Mouse (Mus musculus) midbrain, embryonic 12.5 days (tissue): ENCODE results near the gene Olfr222. TPM values are rescaled to one million over a fixed set of nuclear protein-coding genes. Genes with fewer than 3 reads are reported as not detected.
"Not testable (repeated sequence)": the region's sequence is repeated elsewhere in the genome, so short reads cannot be mapped to it uniquely, and the experiment has no call there.

Experiments
- ATAC-seq: fragments of 200-750 bp; cut with Nextera tagmentation; 2 replicates; pipeline ENCODE4 v1.8.0; 2017; ENCODE audit warnings: low read depth, moderate TSS enrichment, moderate library complexity; ENCODE audit not compliant: low FRiP score
- H3K27ac ChIP-seq: fragments of 300-500 bp; sonication (generic); replicated peaks from 2 replicates; pipeline ENCODE4 v1.5.1; 2016; ENCODE audit warnings: mild to moderate bottlenecking
- H3K27me3 ChIP-seq: fragments of 300-500 bp; sonication (generic); 2 replicates; pipeline ENCODE4 v1.6.1; 2016; ENCODE audit warnings: mild to moderate bottlenecking
- H3K36me3 ChIP-seq: fragments of 300-500 bp; sonication (generic); 2 replicates; pipeline ENCODE4 v1.6.1; 2016
- H3K4me1 ChIP-seq: fragments of 300-500 bp; sonication (generic); 2 replicates; pipeline ENCODE4 v1.6.1; 2016
- H3K4me2 ChIP-seq: fragments of 300-500 bp; sonication (generic); replicated peaks from 2 replicates; pipeline ENCODE4 v1.6.1; 2016; ENCODE audit warnings: mild to moderate bottlenecking, moderate library complexity
- H3K4me3 ChIP-seq: fragments of 300-500 bp; sonication (generic); 2 replicates; pipeline ENCODE4 v1.5.1; 2016; ENCODE audit warnings: mild to moderate bottlenecking
- H3K9ac ChIP-seq: fragments of 300-500 bp; sonication (generic); replicated peaks from 2 replicates; pipeline ENCODE4 v1.6.1; 2016; ENCODE audit warnings: mild to moderate bottlenecking, moderate library complexity
- H3K9me3 ChIP-seq: fragments of 300-500 bp; sonication (generic); 2 replicates; pipeline ENCODE4 v1.6.1; 2016; ENCODE audit warnings: mild to moderate bottlenecking
- WGBS: fragments of 180-500 bp; shearing (Covaris S2); methylation state at CpG from one replicate; pipeline ENCODE4 v1.1.7; 2016; 5-methylcytosine and 5-hydroxymethylcytosine counted together
- polyA plus RNA-seq: library from polyadenylated mRNA; unstranded; fragments of >200 nt; fragmentation: Nextera tagmentation; extraction: Ambion mirVana; gene quantifications from 2 replicates; pipeline ENCODE4 v1.2.1, GENCODE M21; 2016

Olfr222 gene
- not detected in 2 replicates for polyA plus RNA-seq

DNA sequence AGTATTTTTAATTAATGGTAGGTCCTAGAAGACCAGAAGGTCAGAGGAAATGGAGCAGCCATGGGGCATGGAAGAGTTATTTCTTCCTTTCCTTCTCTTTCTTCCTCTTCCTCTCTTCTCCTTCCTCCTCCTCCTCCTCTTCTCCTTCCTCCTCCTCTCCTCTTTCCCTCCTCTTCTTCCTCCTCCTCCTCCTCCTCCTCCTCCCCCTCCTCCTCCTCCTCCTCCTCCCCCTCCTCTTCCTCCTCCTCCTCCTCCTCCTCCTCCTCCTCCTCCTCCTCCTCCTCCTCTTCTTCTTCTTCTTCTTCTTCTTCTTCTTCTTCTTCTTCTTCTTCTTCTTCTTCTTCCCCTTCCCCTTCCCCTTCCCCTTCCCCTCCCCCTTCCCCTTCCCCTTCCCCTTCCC lies at the start of gene Olfr222:
Gene Olfr222 (minus strand): TSS at position 101 of the 400 bp plus-strand sequence.
- H3K4me2 ChIP-seq, H3K9me3 ChIP-seq, H3K4me3 ChIP-seq, H3K36me3 ChIP-seq, H3K9ac ChIP-seq, H3K27me3 ChIP-seq, H3K4me1 ChIP-seq, H3K27ac ChIP-seq, ATAC-seq: not testable (repeated sequence)

DNA sequence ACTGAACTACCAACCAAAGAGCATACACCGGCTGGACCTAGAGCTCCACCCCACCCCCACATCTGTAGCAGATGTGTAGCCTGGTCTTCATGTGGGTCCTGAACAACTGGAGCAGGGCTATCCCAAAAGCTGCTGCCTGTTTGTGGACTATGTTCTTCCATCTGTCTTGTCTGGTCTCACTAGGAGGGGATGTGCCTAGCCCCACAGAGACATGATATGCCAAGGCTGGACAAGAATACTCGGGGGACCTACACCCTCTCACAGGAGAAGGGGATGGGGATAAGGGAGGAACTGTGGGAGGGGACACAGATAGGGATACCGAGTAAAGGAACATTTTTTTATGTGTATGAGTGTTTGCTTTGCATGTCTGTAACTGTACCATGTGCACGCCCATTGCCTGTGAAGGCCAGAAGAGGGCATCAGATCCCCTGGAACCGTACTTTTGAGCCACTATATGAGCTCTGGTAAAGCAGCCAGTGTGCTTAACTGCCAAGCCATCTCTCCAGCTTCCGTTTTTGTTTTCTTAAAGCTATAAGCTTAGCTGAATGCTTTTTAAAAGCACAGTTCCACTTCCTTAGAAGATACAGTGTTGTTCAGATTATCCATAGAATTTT lies 48.1 kb upstream of the Olfr222 start:
- Histone ChIP-seq H3K27ac (no peak overlapping the region), H3K9me3 (no peaks in the 10 kb centered on the region), H3K36me3 (no peaks in the 10 kb centered on the region), H3K4me1 (no peaks in the 10 kb centered on the region), H3K4me2 (no peak overlapping the region), H3K4me3 (no peak overlapping the region), H3K27me3 (peaks cover 6% of the 10 kb centered on the region; the same call in 1 of the 2 replicates), H3K9ac (no peak overlapping the region)
- 44% methylated on average over 6 of the region's 6 CpGs for WGBS
- no peak for ATAC-seq

DNA sequence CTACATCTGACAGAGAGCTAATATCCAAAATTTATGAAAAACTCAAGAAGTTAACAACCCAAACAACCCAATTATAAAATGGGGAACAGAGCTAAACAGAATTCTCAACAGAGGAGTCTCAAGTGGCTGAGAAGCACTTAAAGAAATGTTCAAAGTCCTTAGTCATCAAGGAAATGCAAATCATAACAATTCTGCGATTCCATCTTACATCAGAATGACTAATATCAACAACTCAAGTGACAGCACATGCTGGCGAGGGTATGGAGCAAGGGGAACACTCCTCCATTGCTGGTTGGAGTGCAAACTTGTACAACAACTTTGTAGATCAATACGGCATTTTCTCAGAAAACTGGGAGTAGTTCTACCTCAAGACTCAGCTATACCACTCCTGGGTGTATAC lies 46.2 kb upstream of the Olfr222 start:
- H3K4me2 ChIP-seq, result no peak overlapping the region
- H3K27me3 ChIP-seq, result peaks cover 6% of the 10 kb centered on the region; the same call in 1 of the 2 replicates
- H3K9me3 ChIP-seq, result no peaks in the 10 kb centered on the region
- H3K27ac ChIP-seq, result no peak overlapping the region
- 79% methylated on average over 3 of the region's 3 CpGs for WGBS
- H3K9ac ChIP-seq, result no peak overlapping the region
- no peaks in the 10 kb centered on the region for H3K4me1 ChIP-seq
- no peak overlapping the region for H3K4me3 ChIP-seq
- no peaks in the 10 kb centered on the region for H3K36me3 ChIP-seq
- no peak for ATAC-seq

DNA sequence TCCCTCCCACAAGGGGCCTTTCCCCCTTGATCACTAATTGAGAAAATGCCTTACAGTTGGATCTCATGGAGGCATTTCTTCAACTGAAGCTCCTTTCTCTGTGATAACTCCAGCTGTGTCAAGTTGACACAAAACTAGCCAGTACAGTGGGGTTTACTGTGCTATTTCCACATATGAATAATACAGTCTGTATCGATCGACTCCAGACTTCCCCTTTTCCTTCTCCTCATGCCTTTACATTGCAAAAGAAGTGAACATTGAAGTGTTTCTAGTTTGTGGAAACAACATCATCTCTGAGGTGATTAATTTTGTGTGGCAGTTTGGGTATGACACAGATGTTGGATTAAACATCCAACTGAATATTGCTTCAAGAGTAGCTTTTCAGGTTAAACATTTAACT lies 41.0 kb upstream of the Olfr222 start:
- not testable (repeated sequence) for H3K27ac ChIP-seq, H3K27me3 ChIP-seq, H3K9ac ChIP-seq, H3K36me3 ChIP-seq, H3K4me3 ChIP-seq, H3K4me2 ChIP-seq, H3K4me1 ChIP-seq, H3K9me3 ChIP-seq, ATAC-seq
- 90% methylated on average over 2 of the region's 2 CpGs for WGBS

DNA sequence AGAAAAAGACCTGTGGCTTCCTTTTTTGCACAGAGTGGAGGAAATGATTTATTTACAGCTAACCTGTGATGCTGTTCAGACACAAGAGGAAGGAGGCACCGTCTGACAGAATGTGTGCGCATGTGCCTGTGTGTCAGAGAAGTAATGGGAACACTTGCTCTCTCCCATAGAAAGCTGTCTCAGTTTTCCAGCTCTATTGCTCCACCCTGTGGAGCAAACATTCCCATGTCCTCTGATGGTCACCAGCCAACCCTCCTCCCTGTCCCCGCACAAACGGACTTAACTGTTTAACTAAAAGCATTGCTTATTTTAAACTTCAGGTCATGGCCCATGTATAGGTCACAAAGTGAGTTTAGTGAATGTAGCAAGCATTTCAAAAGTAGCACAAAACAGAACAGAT lies 38.1 kb upstream of the Olfr222 start:
- 61% methylated on average over 4 of the region's 4 CpGs for WGBS
- no peak for ATAC-seq
- H3K9ac ChIP-seq, result no peak overlapping the region

DNA sequence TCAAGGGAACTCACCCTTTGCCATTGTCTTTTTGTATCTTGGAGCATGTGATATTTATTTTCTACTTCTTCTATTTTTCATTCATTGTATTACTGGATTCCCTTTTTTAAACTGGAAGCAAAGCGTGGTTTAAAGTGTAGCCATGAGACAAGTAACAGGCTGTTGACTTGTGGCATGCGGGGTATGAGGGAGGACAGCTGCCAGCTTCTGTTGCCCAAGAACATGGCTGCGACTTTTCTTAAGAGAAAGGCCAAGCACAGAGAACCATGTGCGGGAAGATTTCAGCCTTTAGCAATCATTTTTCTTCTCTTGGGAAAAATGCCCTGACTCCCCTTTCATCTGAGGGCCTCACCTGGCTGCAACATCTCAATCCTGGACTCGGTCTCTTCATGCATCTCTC lies 35.6 kb upstream of the Olfr222 start:
- 89% methylated on average over 5 of the region's 5 CpGs for WGBS
- no peak overlapping the region for H3K4me3 ChIP-seq
- no peak overlapping the region for H3K4me2 ChIP-seq
- no peak for ATAC-seq
- no peaks in the 10 kb centered on the region for H3K36me3 ChIP-seq
- H3K9ac ChIP-seq, result no peak overlapping the region
- no peaks in the 10 kb centered on the region for H3K27me3 ChIP-seq
- H3K4me1 ChIP-seq, result no peaks in the 10 kb centered on the region
- H3K9me3 ChIP-seq, result no peaks in the 10 kb centered on the region
- H3K27ac ChIP-seq, result no peak overlapping the region

More for the DNA sequence above, 38.1 kb upstream of the Olfr222 start:
- Histone ChIP-seq H3K9me3 (no peaks in the 10 kb centered on the region), H3K4me2 (no peak overlapping the region), H3K4me3 (no peak overlapping the region), H3K4me1 (no peaks in the 10 kb centered on the region), H3K27me3 (no peaks in the 10 kb centered on the region), H3K36me3 (no peaks in the 10 kb centered on the region), H3K27ac (no peak overlapping the region)

DNA sequence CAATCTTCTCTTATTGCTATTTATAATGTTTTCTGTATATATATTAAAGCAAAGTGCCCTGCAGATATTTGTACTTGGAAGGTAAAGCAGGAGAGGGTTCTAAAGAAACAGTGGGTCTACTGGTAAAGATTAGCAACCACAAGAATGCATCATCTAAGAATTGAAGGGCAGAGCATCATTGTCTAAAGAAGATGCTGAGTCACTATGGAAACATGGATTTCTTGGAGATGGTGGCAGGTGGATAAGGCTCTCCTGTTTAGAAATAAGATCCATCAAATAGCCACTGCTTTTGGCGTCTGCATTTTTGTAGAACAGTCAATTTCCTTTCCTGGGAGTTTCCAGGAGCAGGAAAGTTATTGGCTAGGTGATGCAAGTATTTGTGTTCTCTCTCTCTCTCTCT lies 26.3 kb upstream of the Olfr222 start:
- Histone ChIP-seq H3K4me1 (no peaks in the 10 kb centered on the region), H3K36me3 (no peaks in the 10 kb centered on the region), H3K4me2 (no peak overlapping the region), H3K9ac (no peak overlapping the region), H3K27ac (no peak overlapping the region), H3K27me3 (no peaks in the 10 kb centered on the region), H3K9me3 (no peaks in the 10 kb centered on the region), H3K4me3 (no peak overlapping the region)
- no peak for ATAC-seq
- 56% methylated on average over 1 of the region's 1 CpGs for WGBS

DNA sequence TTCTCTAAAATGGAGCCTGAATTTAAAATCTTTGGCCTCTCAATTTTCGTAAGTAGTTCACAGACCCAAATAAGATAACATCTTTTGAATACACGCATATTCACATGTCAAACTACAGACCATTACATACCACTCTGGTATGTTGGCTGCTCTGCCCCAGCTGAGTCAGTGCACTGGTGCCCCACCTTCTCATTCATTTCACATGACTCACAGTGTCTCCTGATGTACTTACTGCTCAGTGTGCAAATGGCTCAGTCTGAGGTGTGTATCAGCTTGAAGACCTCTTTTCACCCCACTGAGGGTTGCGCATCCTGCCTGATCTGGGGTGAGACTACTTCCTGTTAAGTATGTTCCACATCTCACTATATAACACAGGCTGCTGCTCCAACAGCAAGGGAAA lies 24.8 kb upstream of the Olfr222 start:
- Histone ChIP-seq H3K9me3 (no peaks in the 10 kb centered on the region), H3K27me3 (no peaks in the 10 kb centered on the region), H3K4me3 (no peak overlapping the region), H3K27ac (no peak overlapping the region), H3K4me2 (no peak overlapping the region), H3K4me1 (no peaks in the 10 kb centered on the region), H3K36me3 (no peaks in the 10 kb centered on the region), H3K9ac (no peak overlapping the region)
- 89% methylated on average over 3 of the region's 3 CpGs for WGBS
- no peak for ATAC-seq

DNA sequence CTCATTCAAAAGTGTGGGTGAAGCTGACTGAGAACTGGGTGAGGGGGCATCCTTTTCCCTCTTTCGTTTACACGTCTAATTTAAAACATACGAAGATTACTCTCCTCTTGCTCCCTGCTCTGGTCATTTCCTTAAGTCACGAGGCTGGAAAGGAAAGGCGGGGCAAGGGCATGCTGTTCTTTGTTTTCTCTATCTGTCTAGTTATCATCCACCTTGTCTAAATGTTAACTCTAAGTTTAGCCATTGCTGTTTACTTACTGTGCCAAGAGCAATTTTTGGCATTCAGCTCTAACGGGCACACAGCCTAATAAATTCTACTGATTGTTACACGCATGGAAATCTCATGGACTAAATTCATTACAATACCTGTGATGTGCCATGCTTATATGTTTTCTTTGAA lies 23.2 kb upstream of the Olfr222 start:
- H3K9ac ChIP-seq, result no peak overlapping the region
- H3K4me1 ChIP-seq, result no peaks in the 10 kb centered on the region
- no peak for ATAC-seq
- 82% methylated on average over 7 of the region's 7 CpGs for WGBS
- H3K36me3 ChIP-seq, result no peaks in the 10 kb centered on the region
- no peak overlapping the region for H3K4me3 ChIP-seq
- H3K27me3 ChIP-seq, result no peaks in the 10 kb centered on the region
- H3K4me2 ChIP-seq, result no peak overlapping the region
- H3K27ac ChIP-seq, result no peak overlapping the region
- no peaks in the 10 kb centered on the region for H3K9me3 ChIP-seq

DNA sequence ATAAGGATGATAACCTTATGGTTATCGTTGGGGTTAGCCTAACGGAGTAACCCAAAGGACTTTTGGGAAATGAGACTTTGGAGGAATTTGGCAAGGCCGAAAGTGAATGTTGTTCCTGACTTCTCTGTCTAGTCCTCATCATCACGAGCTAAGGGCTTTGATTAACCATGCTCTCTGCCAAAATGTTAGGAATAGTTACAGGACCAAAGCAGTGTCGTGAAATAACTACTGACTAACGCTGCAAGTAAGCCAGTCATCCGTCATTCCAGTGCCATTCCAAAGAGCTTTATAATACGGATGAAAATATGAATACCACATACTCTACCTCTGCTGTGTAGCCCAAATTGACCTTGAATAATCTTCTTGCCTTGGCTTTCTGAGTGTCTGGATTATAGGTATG lies 20.9 kb upstream of the Olfr222 start:
- Histone ChIP-seq H3K4me1 (no peaks in the 10 kb centered on the region), H3K9ac (no peak overlapping the region), H3K36me3 (no peaks in the 10 kb centered on the region), H3K27me3 (no peaks in the 10 kb centered on the region), H3K27ac (no peak overlapping the region), H3K4me3 (no peak overlapping the region), H3K9me3 (no peaks in the 10 kb centered on the region), H3K4me2 (no peak overlapping the region)
- WGBS, result 87% methylated on average over 8 of the region's 8 CpGs
- no peak for ATAC-seq

DNA sequence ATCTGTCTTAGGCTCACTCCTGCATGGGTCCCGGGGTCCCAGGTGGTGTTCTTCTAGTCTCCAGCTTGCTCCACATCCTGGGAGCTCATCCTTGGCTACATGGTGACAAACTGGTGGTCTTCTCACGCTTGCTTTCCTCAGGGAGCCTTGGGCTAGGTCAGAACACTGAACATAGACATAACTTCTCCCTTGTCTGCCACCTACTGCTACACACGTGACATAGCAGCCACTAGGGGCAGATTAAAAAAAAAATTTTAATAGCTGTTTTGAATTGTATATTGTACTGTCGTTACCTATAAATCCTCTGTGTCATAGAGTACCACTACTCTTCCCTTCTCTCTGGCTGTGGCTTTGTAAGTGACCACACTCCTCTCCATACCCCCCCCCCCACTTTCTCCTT lies 20.1 kb upstream of the Olfr222 start:
- no peak for ATAC-seq
- no peak overlapping the region for H3K4me3 ChIP-seq
- H3K9ac ChIP-seq, result no peak overlapping the region
- H3K36me3 ChIP-seq, result no peaks in the 10 kb centered on the region
- H3K27me3 ChIP-seq, result no peaks in the 10 kb centered on the region
- H3K4me1 ChIP-seq, result no peaks in the 10 kb centered on the region
- no peak overlapping the region for H3K27ac ChIP-seq
- H3K4me2 ChIP-seq, result no peak overlapping the region
- WGBS, result 51% methylated on average over 4 of the region's 4 CpGs
- no peaks in the 10 kb centered on the region for H3K9me3 ChIP-seq

DNA sequence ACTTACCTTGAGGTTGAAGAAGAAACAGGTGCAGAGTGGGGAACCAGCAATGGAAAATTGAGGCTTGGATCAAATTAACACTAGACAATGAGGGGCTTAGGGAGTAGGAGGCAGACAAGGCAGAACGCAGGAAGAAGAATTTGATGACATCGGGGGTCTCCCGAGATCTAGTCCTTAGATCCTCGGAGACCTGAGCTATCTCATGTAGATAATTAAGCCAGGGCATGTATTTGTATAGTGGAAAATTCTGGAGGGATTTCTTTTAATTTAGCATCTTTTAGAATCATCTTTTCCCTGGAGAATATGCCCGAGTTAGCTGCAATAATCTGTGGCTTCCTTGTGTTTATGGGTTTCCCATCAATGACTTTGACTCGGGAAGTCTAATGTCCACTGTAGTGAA lies 17.2 kb upstream of the Olfr222 start, which contains the start of gene Olfr223:
Gene Olfr223 (minus strand): TSS at position 101 of the 400 bp plus-strand sequence.
- Histone ChIP-seq H3K4me1 (no peaks in the 10 kb centered on the region), H3K9me3 (no peaks in the 10 kb centered on the region), H3K4me3 (no peak within 1 kb of the TSS), H3K4me2 (no peak within 1 kb of the TSS), H3K9ac (no peak within 1 kb of the TSS), H3K27ac (no peak within 1 kb of the TSS), H3K27me3 (0 out of 2 replicates have a peak, but pooled peaks cover 6% of the 10 kb centered on the region), H3K36me3 (no peaks in the 10 kb centered on the region)
- WGBS, result 85% methylated on average over 6 of the region's 6 CpGs
- ATAC-seq, result no peak

DNA sequence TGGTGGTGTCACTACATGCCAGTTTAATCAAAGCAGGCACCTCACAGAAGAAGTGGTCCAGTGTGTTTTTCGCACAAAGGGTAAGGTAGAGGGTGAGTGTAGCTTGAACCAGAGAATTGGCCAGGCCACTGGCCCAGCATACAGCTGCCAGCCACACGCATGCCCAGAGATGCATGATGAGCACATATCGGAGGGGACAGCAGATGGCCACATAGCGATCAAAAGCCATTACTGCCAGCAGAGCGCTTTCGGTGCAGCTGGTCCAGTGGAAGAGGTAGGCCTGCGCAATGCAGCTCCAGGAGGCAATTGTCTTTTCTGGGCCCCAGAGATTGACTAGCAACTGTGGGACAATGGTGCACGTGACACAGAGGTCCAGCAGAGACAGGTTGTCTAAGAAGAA lies 13.5 kb upstream of the Olfr222 start:
- Histone ChIP-seq H3K27me3 (0 out of 2 replicates have a peak, but pooled peaks cover 6% of the 10 kb centered on the region), H3K4me3 (no peak overlapping the region), H3K9me3 (no peaks in the 10 kb centered on the region), H3K9ac (no peak overlapping the region), H3K4me2 (no peak overlapping the region), H3K27ac (no peak overlapping the region), H3K4me1 (no peaks in the 10 kb centered on the region), H3K36me3 (no peaks in the 10 kb centered on the region)
- WGBS, result 88% methylated on average over 8 of the region's 8 CpGs
- ATAC-seq, result no peak
